Mouse (Mus musculus) megakaryocyte, embryonic 14.5 days (primary cell): ENCODE results near the gene Myt1.

Experiments
- FLI1 ChIP-seq: IDR thresholded peaks from 2 replicates; pipeline ENCODE4 v1.6.1; 2012; ENCODE audit warnings: low read length, inconsistent platforms, mixed read lengths
- GATA1 ChIP-seq: IDR thresholded peaks from 3 replicates; pipeline ENCODE4 v1.6.1; 2012; ENCODE audit warnings: mixed read lengths, low read length, inconsistent platforms, borderline replicate concordance

- TF ChIP-seq GATA1 (no peak), FLI1 (no peak)
Measured at GRCm38 (mm10) chr2:181713749-181714148, 49.4 kb upstream of the Myt1 start.
